Mouse (Mus musculus) embryonic facial prominence, embryonic 11.5 days (tissue): ENCODE measurements around the gene Ndufb7. TPM values are rescaled to one million over a fixed set of nuclear protein-coding genes. Genes with fewer than 3 reads are reported as not detected.
"Not testable (repeated sequence)": the region's sequence is repeated elsewhere in the genome, so short reads cannot be mapped to it uniquely, and the experiment has no call there.

ENCODE experiments used
- ATAC-seq: fragments of 200-750 bp; cut with Nextera tagmentation; replicated peaks from 2 replicates; pipeline ENCODE4 v1.8.0; 2017; ENCODE audit warnings: low read depth; ENCODE audit not compliant: insufficient number of reproducible peaks, low FRiP score, low TSS enrichment
- DNase-seq: peaks from one replicate; pipeline ENCODE4 v3.0.0-alpha.2; 2015; ENCODE audit warnings: low spot score
- H3K27ac ChIP-seq: fragments of 300-500 bp; sonication (generic); replicated peaks from 2 replicates; pipeline ENCODE4 v1.5.1; 2014; ENCODE audit warnings: mild to moderate bottlenecking, low read depth, low read length, control low read depth
- H3K27me3 ChIP-seq: fragments of 300-500 bp; sonication (generic); 2 replicates; pipeline ENCODE4 v1.6.1; 2014; ENCODE audit warnings: mild to moderate bottlenecking, low read length, moderate library complexity, mixed read lengths; ENCODE audit not compliant: control insufficient read depth, insufficient read depth
- H3K36me3 ChIP-seq: fragments of 300-500 bp; sonication (generic); replicated peaks from 2 replicates; pipeline ENCODE4 v1.6.1; 2014; ENCODE audit warnings: low read depth, mild to moderate bottlenecking, low read length, moderate library complexity, mixed read lengths; ENCODE audit not compliant: control insufficient read depth, insufficient read depth
- H3K4me1 ChIP-seq: fragments of 300-500 bp; sonication (generic); 2 replicates; pipeline ENCODE4 v1.6.1; 2014; ENCODE audit warnings: low read length, mixed read lengths; ENCODE audit not compliant: control insufficient read depth, insufficient read depth
- H3K4me2 ChIP-seq: fragments of 300-500 bp; sonication (generic); 2 replicates; pipeline ENCODE4 v1.6.1; 2014; ENCODE audit warnings: low read depth, mild to moderate bottlenecking, control low read depth, low read length, moderate library complexity
- H3K4me3 ChIP-seq: fragments of 300-500 bp; sonication (generic); 2 replicates; pipeline ENCODE4 v1.5.1; 2014; ENCODE audit warnings: low read depth, low read length, control low read depth
- H3K9ac ChIP-seq: fragments of 300-500 bp; sonication (generic); replicated peaks from 2 replicates; pipeline ENCODE4 v1.6.1; 2014; ENCODE audit warnings: mild to moderate bottlenecking, control low read depth, low read length
- H3K9me3 ChIP-seq: fragments of 300-500 bp; sonication (generic); replicated peaks from 2 replicates; pipeline ENCODE4 v1.6.1; 2016; ENCODE audit warnings: mild to moderate bottlenecking, low read length, inconsistent platforms, mixed read lengths; ENCODE audit not compliant: control insufficient read depth
- WGBS: fragments of 180-500 bp; shearing (Covaris S2); extraction: QIAGEN DNeasy Blood & Tissue Kit; methylation state at CpG from one replicate; pipeline ENCODE4 v1.1.7; 2014; 5-methylcytosine and 5-hydroxymethylcytosine counted together
- polyA plus RNA-seq: library from polyadenylated mRNA; unstranded; fragments of >200 nt; fragmentation: Nextera tagmentation; extraction: Ambion mirVana; gene quantifications from 2 replicates; pipeline ENCODE4 v1.2.1, GENCODE M21; 2014

The Ndufb7 gene
- polyA plus RNA-seq, 1 experiment from 2014 or later, result 327 TPM

GRCm38 (mm10) chr8:83588886-83589285 is 22.4 kb downstream of the Ndufb7 start:
- WGBS, result 94% methylated on average over 5 of the region's 5 CpGs
- DNase-seq (no peak), ATAC-seq (no peak)
- Histone ChIP-seq H3K27me3 (no peaks in the 10 kb centered on the region), H3K4me2 (no peak overlapping the region), H3K36me3 (0 out of 2 replicates have a peak, but pooled peaks cover 2% of the 10 kb centered on the region), H3K4me3 (no peak overlapping the region), H3K9ac (no peak overlapping the region), H3K27ac (no peak overlapping the region), H3K4me1 (no peaks in the 10 kb centered on the region), H3K9me3 (no peaks in the 10 kb centered on the region)

DNA sequence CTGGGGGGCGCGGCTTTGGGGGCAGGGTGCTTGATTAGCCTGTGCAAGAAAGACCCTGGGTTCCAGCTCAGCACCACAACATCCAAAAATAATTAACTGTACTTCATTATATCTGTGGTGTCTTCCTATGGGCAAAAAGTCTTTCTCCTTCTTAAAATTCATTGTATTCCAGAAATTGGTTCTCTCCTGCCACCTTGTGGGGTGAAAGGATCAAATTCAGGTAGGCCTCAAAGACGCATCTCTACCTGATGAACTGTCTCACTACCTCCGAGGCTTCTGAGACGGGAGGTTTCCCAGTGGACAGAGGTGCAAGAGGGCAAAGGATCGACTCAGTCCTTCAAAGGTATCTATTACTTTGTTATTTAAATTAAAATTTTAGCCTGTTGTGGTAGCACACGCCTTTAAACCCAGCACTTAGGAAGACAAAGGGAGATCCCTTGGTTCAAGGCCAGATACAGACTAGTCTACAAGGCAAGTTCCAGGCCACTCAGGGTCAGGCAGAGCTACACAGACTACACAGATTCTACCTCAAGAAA is 24.1 kb downstream of the Ndufb7 start:
- Histone ChIP-seq H3K9ac (no peak overlapping the region), H3K36me3 (0 out of 2 replicates have a peak, but pooled peaks cover 2% of the 10 kb centered on the region), H3K4me1 (no peaks in the 10 kb centered on the region), H3K27ac (no peak overlapping the region), H3K9me3 (no peaks in the 10 kb centered on the region), H3K4me2 (no peak overlapping the region), H3K27me3 (no peaks in the 10 kb centered on the region), H3K4me3 (no peak overlapping the region)
- 84% methylated on average over 7 of the region's 7 CpGs for WGBS
- ATAC-seq, result no peak
- no peak for DNase-seq

GRCm38 (mm10) chr8:83592682-83593081 is 26.2 kb downstream of the Ndufb7 start:
- WGBS, result 69% methylated on average over 3 of the region's 3 CpGs
- Histone ChIP-seq H3K4me1 (no peaks in the 10 kb centered on the region), H3K27me3 (no peaks in the 10 kb centered on the region), H3K4me3 (peak overlapping the region; percentile 93), H3K4me2 (peak overlapping the region; percentile 87), H3K27ac (no peak overlapping the region), H3K36me3 (0 out of 2 replicates have a peak, but pooled peaks cover 2% of the 10 kb centered on the region), H3K9ac (peak overlapping the region; percentile 46; the same call in 1 of the 2 replicates), H3K9me3 (no peaks in the 10 kb centered on the region)
- ATAC-seq, result no peak
- DNase-seq, result no peak

GRCm38 (mm10) chr8:83593325-83594166 is 27.1 kb downstream of the Ndufb7 start:
- H3K36me3 ChIP-seq, result no peaks in the 10 kb centered on the region
- ATAC-seq (no peak), DNase-seq (peak; percentile 17)
- peak overlapping the region; percentile 87 for H3K4me2 ChIP-seq
- no peaks in the 10 kb centered on the region for H3K27me3 ChIP-seq
- H3K4me3 ChIP-seq, result peak overlapping the region; percentile 93
- H3K9ac ChIP-seq, result peak overlapping the region; percentile 79
- 7% methylated on average over 22 of the region's 22 CpGs for WGBS
- no peaks in the 10 kb centered on the region for H3K9me3 ChIP-seq
- H3K27ac ChIP-seq, result peak overlapping the region; percentile 65
- H3K4me1 ChIP-seq, result no peaks in the 10 kb centered on the region

- ATAC-seq, result peak; percentile 96
- no peaks in the 10 kb centered on the region for H3K36me3 ChIP-seq
- peak overlapping the region; percentile 79 for H3K9ac ChIP-seq
- peak; percentile 100 for DNase-seq
- under 1% methylated on average over 43 of the region's 43 CpGs for WGBS
- H3K4me1 ChIP-seq, result no peaks in the 10 kb centered on the region
- H3K27ac ChIP-seq, result peak overlapping the region; percentile 74
- H3K4me2 ChIP-seq, result peak overlapping the region; percentile 87
- no peaks in the 10 kb centered on the region for H3K27me3 ChIP-seq
- H3K4me3 ChIP-seq, result peak overlapping the region; percentile 93
- H3K9me3 ChIP-seq, result no peaks in the 10 kb centered on the region
Measured at GRCm38 (mm10) chr8:83594167-83595049, 27.9 kb downstream of the Ndufb7 start.

- not testable (repeated sequence) for H3K36me3 ChIP-seq, DNase-seq, H3K9me3 ChIP-seq, H3K4me1 ChIP-seq, ATAC-seq, H3K27me3 ChIP-seq
- H3K9ac ChIP-seq, result peak overlapping the region; percentile 71
- WGBS, result 56% methylated on average over 3 of the region's 3 CpGs
- peak overlapping the region; percentile 93 for H3K4me3 ChIP-seq
- H3K4me2 ChIP-seq, result peak overlapping the region; percentile 64
- peak overlapping the region; percentile 74 for H3K27ac ChIP-seq
Measured at GRCm38 (mm10) chr8:83595050-83595345, 28.5 kb downstream of the Ndufb7 start.

- H3K4me2 ChIP-seq, result no peak overlapping the region
- no peak overlapping the region for H3K27ac ChIP-seq
- DNase-seq (peak; percentile 49), ATAC-seq (no peak)
- H3K4me1 ChIP-seq, result no peaks in the 10 kb centered on the region
- no peak overlapping the region for H3K4me3 ChIP-seq
- H3K9ac ChIP-seq, result no peak overlapping the region
- H3K27me3 ChIP-seq, result no peaks in the 10 kb centered on the region
- WGBS, result 26% methylated on average over 3 of the region's 3 CpGs
- no peaks in the 10 kb centered on the region for H3K9me3 ChIP-seq
- no peaks in the 10 kb centered on the region for H3K36me3 ChIP-seq
Measured at GRCm38 (mm10) chr8:83596369-83596768, 29.9 kb downstream of the Ndufb7 start.
